Comparison of ENCODE assay signal across 7 mouse cellular contexts in genomic region chr2:126706759-126707437, GRCm38 (mm10). TPM values are rescaled to one million over a fixed set of nuclear protein-coding genes. Genes with fewer than 3 reads are reported as not detected.
DNase-seq lines count a peak whose midpoint lies in the region; ATAC-seq lines count a peak whose summit lies in the region.

Gene Usp8 (plus strand): TSS chr2:126707328.

- H3K27me3 ChIP-seq in intestine, embryonic 16.5 days (replicated peaks; ENCODE audit: control insufficient read depth, insufficient read depth, low read length): no peaks in the 10 kb centered on the region
- H3K27me3 ChIP-seq in midbrain, embryonic 11.5 days (ENCODE audit: control insufficient read depth, insufficient read depth, low read length): peaks cover 5% of the 10 kb centered on the region; the same call in 1 of the 2 replicates

- H3K4me3 ChIP-seq in intestine, embryonic 16.5 days (ENCODE audit: low read length): peak within 1 kb of the TSS; percentile 92
- peak within 1 kb of the TSS; percentile 74 for H3K4me3 ChIP-seq in midbrain, embryonic 11.5 days (ENCODE audit: low read depth, low read length)

- peak within 1 kb of the TSS; percentile 82 for H3K27ac ChIP-seq in intestine, embryonic 16.5 days (ENCODE audit: low read length)
- H3K27ac ChIP-seq in midbrain, embryonic 11.5 days (ENCODE audit: low read depth, low read length): peak within 1 kb of the TSS; percentile 35; the same call in 1 of the 2 replicates

- H3K36me3 ChIP-seq in intestine, embryonic 16.5 days (ENCODE audit: control insufficient read depth, insufficient read depth, low read length): no peaks in the 10 kb centered on the region
- no peaks in the 10 kb centered on the region for H3K36me3 ChIP-seq in midbrain, embryonic 11.5 days (ENCODE audit: control insufficient read depth, insufficient read depth, low read length)

- peak within 1 kb of the TSS; percentile 71 for H3K4me2 ChIP-seq in intestine, embryonic 16.5 days (ENCODE audit: low read depth, low read length)
- H3K4me2 ChIP-seq in midbrain, embryonic 11.5 days: peak within 1 kb of the TSS; percentile 68

- peak within 1 kb of the TSS; percentile 93 for H3K9ac ChIP-seq in intestine, embryonic 16.5 days (ENCODE audit: low read depth, low read length)
- peak within 1 kb of the TSS; percentile 89 for H3K9ac ChIP-seq in midbrain, embryonic 11.5 days (ENCODE audit: low read length)

- peak; percentile 98 for DNase-seq in adrenal gland, adult 8-10 months
- peak; percentile 97 for DNase-seq in embryo, embryonic 9.5 days (ENCODE audit: extremely low spot score)
- DNase-seq in gastrocnemius, postnatal 4 days (ENCODE audit: low spot score in 2 of 2): peak; percentile 91 to 97
- DNase-seq in left cerebral cortex, postnatal 36 days (ENCODE audit: low spot score in 2 of 2): peak; percentile 98
- peak; percentile 99 for DNase-seq in midbrain, embryonic 11.5 days (ENCODE audit: low spot score, missing footprints)
- peak; percentile 96 for DNase-seq in skeletal muscle tissue, adult 2 months (ENCODE audit: low read depth, low spot score)

- peaks cover 6% of the 10 kb centered on the region; the same call in 1 of the 2 replicates for H3K4me1 ChIP-seq in intestine, embryonic 16.5 days (ENCODE audit: control insufficient read depth, insufficient read depth, low read length)
- H3K4me1 ChIP-seq in midbrain, embryonic 11.5 days (ENCODE audit: control insufficient read depth, insufficient read depth, low read length): 0 out of 2 replicates have a peak, but pooled peaks cover 2% of the 10 kb centered on the region

- H3K9me3 ChIP-seq in intestine, embryonic 16.5 days (ENCODE audit: control insufficient read depth, low read length): no peaks in the 10 kb centered on the region
- H3K9me3 ChIP-seq in midbrain, embryonic 11.5 days (ENCODE audit: control insufficient read depth, low read length): no peaks in the 10 kb centered on the region

- ATAC-seq in intestine, embryonic 16.5 days: peak; percentile 100
- peak; percentile 100 for ATAC-seq in midbrain, embryonic 11.5 days (ENCODE audit: low FRiP score)

- intact Hi-C loops in left cerebral cortex, postnatal 36 days (cut with DNase I): loop anchor here (1.0 kb wide), 2 partner anchors 32 to 849 kb away; no protein-coding TSS in a partner anchor

- 3% methylated on average over 47 of the region's 47 CpGs for WGBS in intestine, embryonic 16.5 days
- WGBS in midbrain, embryonic 11.5 days: 3% methylated on average over 44 of the region's 47 CpGs

RNA-seq across cellular contexts. Expression of gene Usp8, which starts in this region (rescaled TPM):
- total RNA-seq in adrenal gland, adult 8-10 months (2022): 10 to 100 TPM; 67.9 to 76.5 (median 75.1) TPM
- total RNA-seq in gastrocnemius, postnatal 4 days (2021): 10 to 100 TPM; 27.6 to 30.6 TPM
- 33.2 and 33.6 TPM in 2 replicates for polyA plus RNA-seq in intestine, embryonic 16.5 days (2015; fragmentation: Nextera tagmentation; extraction: Ambion mirVana)
- total RNA-seq in left cerebral cortex, postnatal 36 days (2021): 10 to 100 TPM; 44.6 to 48.4 TPM
- polyA plus RNA-seq in midbrain, embryonic 11.5 days (2014; fragmentation: Nextera tagmentation; extraction: Ambion mirVana): 47.7 and 53.2 TPM in 2 replicates

Comparison
In these comparisons a context has a peak if more than half of its experiments do, and no peak if none do; other contexts are left out.
1. Peak in every context shown above with its lines: DNase-seq, ATAC-seq, H3K4me3 ChIP-seq and H3K27ac ChIP-seq.